Mouse (Mus musculus) MEL (cell line): ENCODE results near the gene Tmem219.

Source experiments
- BHLHE40 ChIP-seq: IDR thresholded peaks from 2 replicates; pipeline ENCODE4 v1.6.1; 2012; ENCODE audit warnings: low read depth, mild to moderate bottlenecking, inconsistent platforms, low read length, improper control_type of control experiment, borderline replicate concordance
- CTCF ChIP-seq, 3 experiments: IDR thresholded peaks in 2 of 3; conservative IDR thresholded peaks in 1 of 3; 2 replicates each; pipeline ENCODE4 v1.5.1; 2011 to 2012; ENCODE audit warnings: low read length in 3 of 3, low read depth in 2 of 3, mild to moderate bottlenecking in 2 of 3, improper control_type of control experiment in 1 of 3, inconsistent platforms in 1 of 3, mixed read lengths in 1 of 3, moderate library complexity in 1 of 3; ENCODE audit not compliant: control insufficient read depth in 1 of 3, insufficient read depth in 1 of 3, poor library complexity in 1 of 3, severe bottlenecking in 1 of 3
- MAX ChIP-seq: IDR thresholded peaks from 2 replicates; pipeline ENCODE4 v1.6.1; 2011; ENCODE audit warnings: low read length, improper control_type of control experiment
- MEF2A ChIP-seq: IDR thresholded peaks from 2 replicates; pipeline ENCODE4 v1.6.1; 2014; ENCODE audit warnings: low read depth, mild to moderate bottlenecking, inconsistent platforms, low read length, improper control_type of control experiment; ENCODE audit not compliant: poor library complexity, insufficient replicate concordance, severe bottlenecking; ENCODE audit errors: extremely low read depth
- MXI1 ChIP-seq: IDR thresholded peaks from 2 replicates; pipeline ENCODE4 v1.6.1; 2011; ENCODE audit warnings: mild to moderate bottlenecking, low read depth, low read length, improper control_type of control experiment
- POLR2A ChIP-seq, 2 experiments: IDR thresholded peaks; 2 replicates each; pipeline ENCODE4 v1.6.1; 2011 to 2012; ENCODE audit warnings: low read length in 2 of 2, mild to moderate bottlenecking in 2 of 2, control low read depth in 1 of 2, improper control_type of control experiment in 1 of 2, low read depth in 1 of 2, moderate library complexity in 1 of 2; ENCODE audit not compliant: control insufficient read depth in 1 of 2, insufficient read depth in 1 of 2, poor library complexity in 1 of 2
- TBP ChIP-seq: IDR thresholded peaks from 2 replicates; pipeline ENCODE4 v1.8.0; 2011; ENCODE audit warnings: low read depth, low read length, improper control_type of control experiment
- TCF12 ChIP-seq: IDR thresholded peaks from 2 replicates; pipeline ENCODE4 v1.6.1; 2014; ENCODE audit warnings: low read depth, mild to moderate bottlenecking, inconsistent platforms, low read length, improper control_type of control experiment, moderate library complexity

GRCm38 (mm10) chr7:126941171-126941570 lies 18.5 kb upstream of the Tmem219 start:
- TF ChIP-seq POLR2A (IDR thresholded peaks at IDR 0.05; ENCODE audit: control insufficient read depth in 1 of 2, insufficient read depth in 1 of 2, low read depth in 1 of 2, low read length in 2 of 2, poor library complexity in 1 of 2) (no peak), TBP (no peak), CTCF (IDR thresholded peaks at IDR 0.05 in 2 of 3, conservative IDR thresholded peaks at IDR 0.05 in 1 of 3; ENCODE audit: control insufficient read depth in 1 of 3, insufficient read depth in 1 of 3, low read depth in 2 of 3, low read length in 3 of 3, poor library complexity in 1 of 3, severe bottlenecking in 1 of 3) (no peak), MXI1 (no peak), MEF2A (no peak), BHLHE40 (no peak), TCF12 (no peak), MAX (no peak)
